Mouse (Mus musculus): ENCODE measurements around the gene Fam120a. TPM values are rescaled to one million over a fixed set of nuclear protein-coding genes. Genes with fewer than 3 reads are reported as not detected.

Gene Fam120a
- polyA plus RNA-seq, 1 experiment, result 211 TPM

GRCm38 (mm10) chr13:48941773-48942172, 26.0 kb downstream of the Fam120a start:
- TF ChIP-seq GATA1 (IDR thresholded peaks at IDR 0.05; ENCODE audit: low read length), result no peak

GRCm38 (mm10) chr13:48934597-48934996, 33.2 kb downstream of the Fam120a start:
- TF ChIP-seq GATA1 (IDR thresholded peaks at IDR 0.05; ENCODE audit: low read length), result no peak

DNA sequence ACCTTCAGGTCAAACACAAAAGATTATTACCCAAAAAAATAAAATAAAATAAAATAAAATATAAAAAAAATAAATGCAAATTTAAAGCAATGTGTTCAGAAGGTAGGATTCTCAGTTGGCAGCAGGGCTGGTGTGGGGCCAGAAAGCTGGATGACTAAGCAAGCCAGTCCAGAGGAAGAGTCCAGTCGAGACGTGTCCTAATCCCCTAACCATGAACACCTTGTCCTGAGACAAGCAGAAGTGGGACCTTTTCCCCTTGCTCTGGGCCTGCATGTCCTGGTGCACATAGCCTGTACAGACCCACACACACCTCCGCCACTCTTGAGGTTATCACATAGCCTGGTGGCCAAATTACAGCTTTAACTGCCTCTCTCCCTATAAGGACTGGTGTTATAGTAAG, 35.1 kb downstream of the Fam120a start:
- TF ChIP-seq GATA1 (IDR thresholded peaks at IDR 0.05; ENCODE audit: low read length), result no peak

DNA sequence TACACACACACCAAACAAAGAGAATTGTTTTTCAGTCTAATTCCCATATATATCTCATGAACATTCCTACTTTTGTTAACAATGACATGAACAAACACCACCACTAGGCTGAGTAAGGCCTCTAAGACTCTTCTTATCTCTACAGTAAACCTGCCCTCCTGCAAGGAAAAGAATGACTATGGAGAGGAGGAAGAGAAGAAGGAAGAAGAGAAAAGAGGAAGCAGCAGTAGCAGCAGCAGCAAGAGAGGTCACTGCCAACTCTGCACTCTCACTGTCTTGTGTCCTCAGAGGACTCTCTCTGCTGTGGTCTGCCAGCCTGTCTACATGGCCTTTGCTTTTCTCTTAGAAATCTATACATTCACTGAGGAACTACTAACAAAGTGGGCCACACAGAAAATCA, 36.1 kb downstream of the Fam120a start:
- TF ChIP-seq GATA1 (IDR thresholded peaks at IDR 0.05; ENCODE audit: low read length), result no peak

DNA sequence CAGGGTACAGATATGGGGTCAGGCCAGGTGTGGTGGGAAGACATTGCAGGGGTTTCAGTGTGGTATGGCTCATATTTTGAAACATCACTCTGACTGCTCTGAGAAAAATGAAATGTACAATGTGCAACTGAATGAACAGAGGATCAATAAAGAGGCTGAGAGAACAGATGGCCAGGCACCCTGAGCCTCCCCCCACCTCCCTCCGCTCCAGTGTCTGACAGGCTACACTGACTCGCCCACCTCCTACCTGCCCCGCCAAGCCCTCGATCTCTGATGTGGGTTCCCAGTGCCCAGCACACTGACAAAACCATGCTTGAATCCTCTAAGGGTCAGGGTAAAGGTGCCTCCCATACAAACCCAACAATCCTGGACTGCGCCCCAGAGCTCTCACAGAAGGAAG, 36.6 kb downstream of the Fam120a start:
- TF ChIP-seq GATA1 (IDR thresholded peaks at IDR 0.05; ENCODE audit: low read length), result no peak

GRCm38 (mm10) chr13:48929535-48930110, 38.2 kb downstream of the Fam120a start:
- no peak for TF ChIP-seq GATA1 (IDR thresholded peaks at IDR 0.05; ENCODE audit: low read length)

GRCm38 (mm10) chr13:48927609-48928008, 40.2 kb downstream of the Fam120a start:
- TF ChIP-seq GATA1 (IDR thresholded peaks at IDR 0.05; ENCODE audit: low read length), result no peak

GRCm38 (mm10) chr13:48922712-48923111, 45.1 kb downstream of the Fam120a start:
- no peak for TF ChIP-seq GATA1 (IDR thresholded peaks at IDR 0.05; ENCODE audit: low read length)

DNA sequence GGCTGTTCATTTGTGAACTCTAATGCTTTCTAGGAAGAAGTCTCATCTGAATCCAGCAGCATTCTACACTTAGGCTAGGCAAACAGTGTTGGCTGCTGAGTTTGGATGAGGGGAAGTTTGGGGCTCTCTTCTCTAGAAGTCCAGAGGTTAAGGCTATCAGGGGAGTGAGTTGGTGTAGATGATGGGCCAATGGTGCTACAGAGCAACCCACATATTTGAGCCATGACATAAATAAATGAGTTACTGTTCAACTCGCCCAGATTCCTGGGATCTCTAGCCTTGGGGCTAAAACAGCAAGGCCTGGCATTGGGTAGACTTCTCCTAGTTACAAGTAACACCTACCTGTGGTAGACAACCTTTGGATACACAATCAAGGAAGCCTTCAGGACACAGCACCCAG, 46.6 kb downstream of the Fam120a start:
- no peak for TF ChIP-seq GATA1 (IDR thresholded peaks at IDR 0.05; ENCODE audit: low read length)

- TF ChIP-seq GATA1 (IDR thresholded peaks at IDR 0.05; ENCODE audit: low read length), result no peak
Measured at GRCm38 (mm10) chr13:48919756-48920415, 47.9 kb downstream of the Fam120a start.

- no peak for TF ChIP-seq GATA1 (IDR thresholded peaks at IDR 0.05; ENCODE audit: low read length)
Measured at GRCm38 (mm10) chr13:48917113-48917599, 50.7 kb downstream of the Fam120a start.

- no peak for TF ChIP-seq GATA1 (IDR thresholded peaks at IDR 0.05; ENCODE audit: low read length)
Measured at GRCm38 (mm10) chr13:48913680-48914079, 54.1 kb downstream of the Fam120a start.

GRCm38 (mm10) chr13:48913141-48913540, 54.7 kb downstream of the Fam120a start:
- TF ChIP-seq GATA1 (IDR thresholded peaks at IDR 0.05; ENCODE audit: low read length), result no peak

- no peak for TF ChIP-seq GATA1 (IDR thresholded peaks at IDR 0.05; ENCODE audit: low read length)
Measured at GRCm38 (mm10) chr13:48911426-48911825, 56.4 kb downstream of the Fam120a start.

- TF ChIP-seq GATA1 (IDR thresholded peaks at IDR 0.05; ENCODE audit: low read length), result no peak
Measured at GRCm38 (mm10) chr13:48905458-48905857, 62.4 kb downstream of the Fam120a start.

GRCm38 (mm10) chr13:48895376-48895775, 72.4 kb downstream of the Fam120a start:
- TF ChIP-seq GATA1 (IDR thresholded peaks at IDR 0.05; ENCODE audit: low read length), result no peak

All from G1E-ER4 (cell line).